Mouse (Mus musculus) 3T3-L1 (cell line): ENCODE measurements around the gene Olfr314.
"Not testable (repeated sequence)": the region's sequence is repeated elsewhere in the genome, so short reads cannot be mapped to it uniquely, and the experiment has no call there.

ENCODE experiments used
- DNase-seq: peaks from one replicate; pipeline ENCODE4 v3.0.0-alpha.2; 2015; ENCODE audit warnings: low read depth, low spot score

Gene Olfr314

DNA sequence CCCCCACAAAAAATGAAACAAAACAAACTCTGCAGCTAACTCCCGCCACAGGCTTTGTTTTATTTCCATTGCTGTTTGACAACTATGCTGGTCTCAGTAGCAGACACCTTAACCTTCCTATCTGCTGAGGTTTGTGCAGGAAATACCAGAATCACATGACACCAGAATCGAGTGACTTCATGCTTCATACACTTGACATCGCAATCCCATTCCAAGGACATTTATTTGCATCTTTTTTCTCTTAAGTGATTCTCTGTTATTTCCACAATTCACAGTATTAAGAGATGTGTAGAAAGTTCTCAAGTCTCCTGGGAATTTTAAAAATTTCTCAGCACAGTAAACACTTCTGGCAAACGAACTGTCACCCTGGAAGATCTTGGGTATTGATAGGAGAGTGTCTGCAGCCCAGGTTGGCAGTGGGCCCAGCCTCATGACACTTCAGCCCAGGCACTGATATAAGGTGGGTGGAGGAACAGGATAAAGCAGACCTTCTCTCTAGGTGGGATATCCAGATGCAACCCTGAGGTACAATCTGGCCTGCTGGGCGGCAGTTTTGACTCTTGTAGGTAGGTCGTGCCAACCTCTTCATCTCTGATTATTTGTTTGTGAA is at the start of gene Olfr314:
Gene Olfr314, plus strand, starts transcription at position 473 of the 610 bp plus-strand sequence.
- no peak for DNase-seq

DNA sequence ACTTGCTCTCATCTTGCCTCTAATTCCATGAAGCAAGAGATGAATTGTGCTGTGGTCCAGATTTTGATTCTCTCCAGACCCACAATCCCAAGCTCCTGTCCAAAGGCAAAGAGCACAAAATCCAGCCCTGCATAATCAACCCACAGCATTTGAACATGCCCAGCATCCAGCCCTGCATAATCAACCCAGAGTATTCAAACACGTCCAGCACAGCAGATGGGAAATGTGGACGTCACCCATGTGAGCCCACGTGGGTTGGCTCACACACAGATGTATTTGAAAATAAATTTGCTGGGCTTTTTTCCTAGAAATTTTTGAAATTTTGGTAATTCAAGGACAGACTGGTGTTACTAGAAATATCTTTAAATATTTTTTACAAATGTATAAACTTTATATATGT is 49.4 kb upstream of the Olfr314 start:
- DNase-seq = no peak

DNA sequence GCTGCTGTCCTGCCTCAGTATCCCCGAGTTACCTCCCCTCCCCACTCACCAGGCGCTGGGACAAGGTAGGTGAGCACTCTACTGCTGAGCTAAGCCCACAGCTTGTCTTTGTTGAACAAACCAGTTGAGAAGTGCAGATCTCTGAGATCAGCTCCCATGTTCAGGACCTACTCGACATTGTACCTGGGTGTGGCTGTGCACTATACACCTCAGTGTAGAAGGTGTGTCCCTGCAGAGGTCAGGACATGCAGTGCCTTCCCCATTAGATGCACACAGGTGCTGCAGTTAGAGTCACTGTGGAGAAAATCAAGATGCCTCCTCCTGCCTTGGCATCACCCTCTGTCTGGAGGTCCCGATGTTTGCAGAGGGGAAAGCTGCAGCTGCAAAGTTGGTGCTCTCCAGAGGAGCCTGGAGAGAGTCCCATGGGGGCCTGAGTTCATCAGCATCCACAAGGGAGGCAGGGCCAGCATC is 43.9 kb upstream of the Olfr314 start, which contains the start of gene Olfr317:
Gene Olfr317, minus strand, starts transcription at position 421 of the 471 bp plus-strand sequence.
- DNase-seq = no peak

GRCm38 (mm10) chr11:58751096-58751495 is 31.7 kb upstream of the Olfr314 start:
- DNase-seq = not testable (repeated sequence)

DNA sequence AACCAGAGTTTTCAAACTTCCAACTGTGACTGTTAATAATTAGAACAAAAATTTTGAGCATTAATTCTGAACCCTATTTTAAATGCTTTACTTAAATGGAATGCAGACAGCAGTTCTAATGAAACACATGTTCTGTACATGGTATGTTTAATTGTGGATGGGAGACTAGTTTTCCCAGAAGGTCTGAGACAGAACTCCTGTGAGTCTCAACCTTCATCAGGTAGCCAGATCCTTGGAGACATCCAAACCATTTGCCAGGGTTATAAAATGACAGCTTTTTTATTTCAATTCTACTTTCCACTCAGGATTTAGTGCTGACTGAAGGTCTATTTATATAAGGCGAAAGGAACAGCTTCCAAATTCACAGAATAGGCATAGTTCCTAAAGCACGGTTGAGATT is 30.3 kb upstream of the Olfr314 start, which contains the start of gene Olfr316:
Gene Olfr316, plus strand, starts transcription at position 301 of the 400 bp plus-strand sequence.
- no peak for DNase-seq

- DNase-seq = no peak
These were observed 9.9 kb upstream of the Olfr314 start, which contains the start of gene Olfr315 for GRCm38 (mm10) chr11:58772888-58773287. Gene Olfr315, plus strand, starts transcription at chr11:58773188.

DNA sequence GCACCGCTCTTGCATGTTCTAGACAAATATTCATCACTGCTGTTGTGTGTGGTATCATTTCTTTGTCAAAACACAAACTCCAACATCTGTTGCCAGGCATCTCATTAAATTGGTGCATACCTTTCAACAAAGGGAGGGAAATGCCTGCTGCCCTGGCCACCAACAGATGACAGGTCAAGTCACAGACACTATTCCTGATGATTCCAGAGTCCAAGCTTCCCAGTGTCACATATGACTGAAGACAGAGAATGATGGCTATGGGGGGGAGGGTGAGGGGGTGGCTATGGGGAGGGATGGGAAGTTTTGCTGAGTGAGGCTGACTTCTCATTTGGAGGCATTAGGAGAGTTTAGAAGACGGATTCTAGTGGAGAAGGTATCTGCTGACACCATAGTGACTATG is 1.4 kb downstream of the Olfr314 start:
- no peak for DNase-seq

DNA sequence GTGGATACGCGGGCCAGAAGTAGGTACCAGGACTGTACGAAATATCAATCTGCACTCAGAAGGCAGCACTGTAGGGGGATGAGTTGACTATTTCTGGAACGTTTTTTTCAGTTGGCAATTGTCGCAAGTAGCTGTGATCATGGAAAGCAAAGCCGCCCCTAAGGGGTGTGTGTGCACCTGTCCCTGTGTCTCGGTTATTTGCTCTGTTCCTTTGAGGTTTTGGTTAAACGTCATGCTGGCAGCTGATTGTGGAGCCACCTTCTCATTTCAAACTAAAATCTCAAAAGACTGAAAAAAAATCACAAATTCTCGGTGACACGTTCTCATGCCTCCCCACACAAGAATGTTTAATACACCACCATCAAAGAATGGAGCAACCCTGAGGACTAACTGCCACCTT is 4.9 kb downstream of the Olfr314 start:
- DNase-seq = no peak

- DNase-seq = no peak
These were observed 5.6 kb downstream of the Olfr314 start for GRCm38 (mm10) chr11:58788346-58788745.

DNA sequence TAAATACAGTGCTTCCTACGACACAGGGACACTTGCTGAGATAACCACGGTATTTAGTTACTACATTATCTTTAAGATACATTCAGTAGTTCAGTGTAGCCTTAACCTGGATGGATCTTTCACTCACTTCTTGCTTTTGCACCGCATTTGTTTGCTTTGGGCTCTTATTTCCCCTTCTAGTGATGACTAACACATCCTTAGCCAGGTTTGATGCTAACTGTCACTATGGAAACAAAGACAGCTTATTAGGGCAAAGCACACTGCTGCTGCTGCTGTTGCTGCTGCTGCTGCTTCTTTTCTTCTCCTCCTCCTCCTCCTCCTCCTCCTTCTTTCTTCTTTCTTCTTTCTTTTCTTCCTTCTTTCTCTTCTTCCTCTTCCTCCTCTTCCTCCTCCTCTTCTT is 6.8 kb downstream of the Olfr314 start:
- peak; percentile 35 for DNase-seq

DNA sequence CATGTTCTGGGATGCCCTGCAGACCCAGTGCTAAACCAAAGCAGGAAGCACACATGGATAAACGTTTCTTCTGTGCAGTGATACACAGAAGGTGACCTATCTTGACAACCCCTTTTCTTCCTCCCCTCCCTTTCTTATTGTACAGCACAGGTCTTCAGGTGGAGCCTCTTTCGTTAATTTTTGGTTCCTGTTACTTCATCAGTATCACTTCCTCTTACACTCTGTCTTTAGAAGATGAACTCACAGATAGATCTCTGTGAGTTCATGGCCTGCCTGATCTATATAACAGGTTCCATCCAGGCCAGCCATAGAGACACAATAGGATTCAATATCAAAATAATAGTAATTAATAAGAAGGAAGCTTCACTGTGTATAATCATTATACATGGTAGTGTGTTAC is 7.3 kb downstream of the Olfr314 start:
- no peak for DNase-seq

- peak; percentile 47 for DNase-seq
These were observed 7.9 kb downstream of the Olfr314 start for GRCm38 (mm10) chr11:58790646-58791045.

- no peak for DNase-seq
These were observed 13.1 kb downstream of the Olfr314 start for GRCm38 (mm10) chr11:58795856-58796255.

DNA sequence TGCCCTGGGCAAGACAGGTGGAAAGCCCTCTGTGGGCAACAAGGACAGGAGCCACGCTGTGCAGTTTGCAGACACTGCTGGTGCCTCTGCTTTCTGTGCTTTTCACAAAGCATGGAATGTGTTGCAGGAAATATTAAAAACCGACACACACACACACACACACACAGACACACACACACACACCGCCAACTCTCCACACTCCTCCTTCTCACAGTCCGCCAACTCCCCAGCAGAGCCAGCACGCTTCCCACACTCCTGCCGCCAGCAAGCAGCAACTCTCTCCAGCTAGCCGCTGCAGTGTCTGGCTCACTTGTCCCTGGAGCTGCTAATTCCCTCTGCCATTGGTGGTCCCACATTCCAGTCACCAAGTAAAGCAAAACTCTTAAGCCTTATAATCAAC is 14.1 kb downstream of the Olfr314 start:
- no peak for DNase-seq

DNA sequence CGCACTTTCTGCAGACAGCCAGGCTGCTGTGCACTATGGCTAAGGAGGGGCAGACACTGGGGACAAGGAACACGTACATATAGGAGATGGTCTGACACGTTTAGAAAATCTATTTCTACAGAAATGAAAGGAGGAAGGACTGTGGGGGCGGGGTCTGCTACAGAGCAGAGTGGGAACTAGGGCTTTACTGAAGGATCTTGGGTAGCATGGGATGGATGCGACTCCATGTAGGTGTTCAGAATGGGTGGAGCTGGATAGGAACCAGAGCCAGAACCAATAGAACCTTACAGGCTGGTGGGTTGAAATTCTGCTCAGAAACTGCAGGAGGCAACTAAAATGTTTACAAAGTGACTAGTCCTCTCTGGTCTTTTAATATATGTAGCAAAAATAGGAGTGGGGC is 17.0 kb downstream of the Olfr314 start:
- DNase-seq = no peak

DNA sequence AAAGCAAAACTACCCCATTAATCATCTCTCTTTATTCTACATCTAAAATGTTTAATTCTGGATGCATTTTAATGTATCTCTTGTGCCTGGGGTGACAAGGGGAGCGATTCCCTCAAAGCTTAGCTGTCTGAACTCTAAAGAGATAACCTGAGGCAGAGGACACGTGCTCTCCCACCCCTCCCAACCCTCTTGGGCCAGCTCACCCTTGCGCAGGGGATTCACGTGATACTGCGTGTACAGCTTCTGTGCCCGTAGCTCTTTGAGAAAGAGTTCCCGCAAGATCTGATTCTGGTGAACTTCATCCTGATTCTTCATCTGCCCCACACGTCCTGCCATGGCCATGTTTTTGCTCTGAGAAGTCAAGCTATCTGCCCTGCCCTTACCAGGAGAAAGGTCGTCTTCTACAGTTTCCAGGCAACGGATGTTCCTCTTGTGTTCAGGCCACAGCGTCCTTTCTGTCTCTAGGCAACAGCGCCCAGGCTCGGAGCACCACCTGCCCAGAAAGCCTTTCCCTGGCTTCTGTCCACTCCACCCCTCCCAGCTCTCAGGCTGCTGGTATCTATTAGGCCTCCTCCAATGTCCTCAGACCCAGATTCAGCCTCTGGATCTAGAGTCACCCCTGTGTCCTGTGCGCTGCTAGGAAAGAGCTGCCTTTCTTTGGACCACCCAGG is 18.9 kb downstream of the Olfr314 start, which contains the start of gene Fam183b:
Gene Fam183b, minus strand, starts transcription at position 403 of the 671 bp plus-strand sequence.
- DNase-seq = no peak

DNA sequence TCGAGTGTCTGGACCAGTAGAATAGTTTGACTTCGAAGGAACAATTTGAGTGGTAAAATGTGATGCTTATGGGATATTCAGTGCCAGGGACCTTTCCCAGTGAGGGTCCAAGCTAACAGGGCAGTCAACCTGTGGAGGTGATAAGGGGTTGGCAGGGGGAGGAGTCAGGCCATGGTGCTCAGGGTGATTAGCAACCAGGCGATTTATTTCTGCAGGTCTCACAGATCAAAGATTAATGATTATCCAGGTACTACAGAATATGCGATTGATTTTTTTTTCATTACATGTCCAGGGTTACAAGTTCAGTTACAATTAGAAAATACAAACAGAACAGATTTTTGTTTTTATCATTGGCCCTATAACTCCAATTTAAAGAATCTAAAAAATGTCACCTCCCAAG is 21.1 kb downstream of the Olfr314 start:
- DNase-seq = no peak

DNA sequence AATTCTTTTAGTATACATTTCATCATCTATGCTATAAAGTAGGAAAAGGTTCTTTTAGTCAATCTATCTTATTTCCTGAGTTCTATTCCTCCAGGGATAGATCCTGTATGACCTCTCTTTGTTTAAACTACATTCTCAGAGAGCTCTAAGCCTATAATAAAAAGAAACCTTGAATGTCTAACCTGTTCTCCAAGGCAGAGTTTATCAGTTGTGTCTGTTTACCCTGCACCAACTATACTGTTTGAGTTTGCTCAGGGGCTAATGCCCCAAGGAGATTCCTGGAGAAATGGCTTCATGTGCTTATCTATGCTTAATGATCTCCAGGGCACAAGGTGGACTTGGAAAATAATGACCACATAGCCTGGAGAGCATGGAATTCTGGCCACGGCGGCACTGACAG is 21.6 kb downstream of the Olfr314 start:
- DNase-seq = no peak

DNA sequence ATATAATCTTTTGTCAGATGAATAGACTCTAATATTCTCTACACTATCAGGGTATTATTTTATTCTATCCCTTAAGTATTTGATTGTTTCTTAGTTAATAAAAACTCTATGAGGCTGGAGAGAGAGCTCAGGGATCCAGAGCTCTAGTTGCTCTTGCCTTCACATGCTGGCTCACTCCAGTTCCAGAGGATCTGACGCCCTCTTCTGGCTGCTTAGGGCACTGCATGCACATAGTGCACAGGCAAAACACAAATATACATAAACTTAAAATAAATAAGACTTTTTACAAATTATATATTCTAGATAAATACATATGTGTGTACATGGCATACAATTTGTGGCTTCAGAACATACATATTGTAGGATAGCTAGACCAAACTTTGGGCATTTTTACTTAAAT is 29.2 kb downstream of the Olfr314 start:
- no peak for DNase-seq

DNA sequence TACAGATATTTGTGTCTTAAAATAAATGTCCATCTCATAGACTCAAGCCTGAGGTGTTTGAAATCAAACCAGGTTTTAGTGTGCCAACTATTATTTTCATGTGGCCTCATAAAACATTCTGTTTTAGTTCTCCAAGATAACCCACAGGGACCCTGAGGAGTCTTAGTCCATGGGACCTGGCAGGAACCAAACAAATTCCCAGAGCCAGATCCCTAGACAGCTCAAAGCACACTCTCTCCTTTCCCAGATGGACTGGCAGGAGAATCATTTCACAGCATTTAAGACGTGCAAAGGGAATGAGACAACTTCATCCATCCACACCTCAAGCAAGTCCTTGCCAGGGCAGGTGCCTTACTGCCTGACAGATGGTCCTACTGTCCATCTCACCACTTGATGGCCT is 31.9 kb downstream of the Olfr314 start, which contains the start of gene Olfr313:
Gene Olfr313, plus strand, starts transcription at position 301 of the 400 bp plus-strand sequence.
- DNase-seq = not testable (repeated sequence)

DNA sequence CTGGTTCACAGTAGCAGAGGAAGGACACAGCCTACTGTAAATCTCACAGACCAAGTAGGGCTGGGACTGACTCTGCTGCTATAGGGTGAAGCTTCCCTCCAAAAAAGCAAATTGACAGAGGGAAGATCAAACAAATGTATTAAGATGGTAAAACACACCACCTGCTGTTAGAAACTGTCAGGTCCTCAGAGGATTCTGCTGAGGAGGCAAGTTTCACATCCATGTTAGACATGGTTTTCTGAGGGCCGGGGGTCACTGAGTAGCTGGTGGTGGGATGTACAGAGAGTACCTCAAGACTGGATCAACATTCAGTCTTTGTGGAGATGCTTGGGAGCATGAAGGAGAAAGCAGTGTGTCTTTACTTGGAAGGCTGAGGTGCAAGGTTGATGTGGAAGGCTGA is 32.9 kb downstream of the Olfr314 start:
- DNase-seq = no peak

- DNase-seq = not testable (repeated sequence)
These were observed 46.2 kb downstream of the Olfr314 start, which contains the start of gene Olfr312 for GRCm38 (mm10) chr11:58828937-58829336. Gene Olfr312, plus strand, starts transcription at chr11:58829237.

DNA sequence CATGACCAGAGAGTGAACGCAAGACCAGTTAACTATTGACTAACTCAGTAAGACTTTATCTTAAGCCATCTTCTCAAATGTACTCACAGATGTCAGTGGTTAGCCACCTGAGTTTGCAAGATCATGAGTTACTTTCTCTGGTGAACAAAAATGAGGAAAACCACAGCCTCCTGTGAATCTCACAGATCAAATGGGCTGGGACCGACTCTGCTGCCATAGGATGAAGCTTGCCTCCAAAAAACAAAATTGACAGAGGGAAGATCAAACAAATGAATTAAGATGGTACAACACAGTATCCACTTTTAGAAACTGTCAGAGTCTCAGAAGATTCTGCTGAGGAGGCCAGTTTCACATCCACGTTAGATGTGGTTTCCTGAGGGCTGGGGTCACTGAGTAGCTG is 47.0 kb downstream of the Olfr314 start:
- no peak for DNase-seq
